Mouse (Mus musculus) stomach, embryonic 15.5 days (tissue): ENCODE data around the gene Mst1. TPM values are rescaled to one million over a fixed set of nuclear protein-coding genes. Genes with fewer than 3 reads are reported as not detected.
A peak's percentile ranks its signal among the peaks of the same experiment; 100 is the strongest.

Source experiments
- ATAC-seq: fragments of 200-750 bp; cut with Nextera tagmentation; 2 replicates; pipeline ENCODE4 v1.8.0; 2017; ENCODE audit warnings: low read depth, moderate number of reproducible peaks, moderate TSS enrichment; ENCODE audit not compliant: insufficient read depth, low FRiP score
- H3K27ac ChIP-seq: fragments of 300-500 bp; sonication (generic); 2 replicates; pipeline ENCODE4 v1.5.1; 2015; ENCODE audit warnings: mild to moderate bottlenecking, inconsistent platforms
- H3K27me3 ChIP-seq: fragments of 300-500 bp; sonication (generic); replicated peaks from 2 replicates; pipeline ENCODE4 v1.6.1; 2015; ENCODE audit warnings: inconsistent platforms
- H3K36me3 ChIP-seq: fragments of 300-500 bp; sonication (generic); 2 replicates; pipeline ENCODE4 v1.6.1; 2015; ENCODE audit warnings: inconsistent platforms
- H3K4me1 ChIP-seq: fragments of 300-500 bp; sonication (generic); 2 replicates; pipeline ENCODE4 v1.6.1; 2015; ENCODE audit warnings: inconsistent platforms
- H3K4me2 ChIP-seq: fragments of 300-500 bp; sonication (generic); 2 replicates; pipeline ENCODE4 v1.6.1; 2015; ENCODE audit warnings: mild to moderate bottlenecking, inconsistent platforms
- H3K4me3 ChIP-seq: fragments of 300-500 bp; sonication (generic); replicated peaks from 2 replicates; pipeline ENCODE4 v1.5.1; 2015; ENCODE audit warnings: inconsistent platforms
- H3K9ac ChIP-seq: fragments of 300-500 bp; sonication (generic); 2 replicates; pipeline ENCODE4 v1.6.1; 2015; ENCODE audit warnings: inconsistent platforms
- H3K9me3 ChIP-seq: fragments of 300-500 bp; sonication (generic); 2 replicates; pipeline ENCODE4 v1.6.1; 2016; ENCODE audit warnings: inconsistent platforms
- WGBS: fragments of 180-500 bp; shearing (Covaris S2); methylation state at CpG from one replicate; pipeline ENCODE4 v1.1.7; 2015; 5-methylcytosine and 5-hydroxymethylcytosine counted together
- polyA plus RNA-seq: library from polyadenylated mRNA; unstranded; fragments of >200 nt; fragmentation: Nextera tagmentation; extraction: Ambion mirVana; gene quantifications from 2 replicates; pipeline ENCODE4 v1.2.1, GENCODE M21; 2015

Gene Mst1
- 5.2 and 7.9 TPM in 2 replicates for polyA plus RNA-seq

DNA sequence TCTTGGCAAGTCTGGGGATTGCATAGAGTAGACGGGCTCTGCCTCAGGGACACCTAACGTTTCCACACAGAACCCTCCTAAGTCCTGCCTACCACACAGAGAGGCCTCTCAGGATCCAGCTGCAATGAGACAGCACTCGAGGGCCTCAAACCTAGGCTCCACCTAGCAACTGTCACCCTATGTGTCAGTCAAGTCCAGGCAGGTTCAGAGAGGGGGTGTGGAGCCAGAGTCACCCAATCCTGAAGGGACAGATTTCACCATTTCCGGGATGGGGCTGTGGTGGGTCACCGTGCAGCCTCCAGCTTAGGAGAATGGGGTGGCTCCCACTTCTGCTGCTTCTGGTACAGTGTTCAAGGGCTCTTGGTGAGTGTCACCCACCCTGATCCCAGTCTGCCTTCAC is at the start of gene Mst1:
TSS of gene Mst1 (plus strand) at position 269 of the 400 bp plus-strand sequence.
- H3K4me1 ChIP-seq: peaks cover 27% of the 10 kb centered on the region
- H3K9me3 ChIP-seq: no peaks in the 10 kb centered on the region
- H3K9ac ChIP-seq: peak within 1 kb of the TSS; percentile 98
- H3K4me2 ChIP-seq: peak within 1 kb of the TSS; percentile 91
- peaks cover 19% of the 10 kb centered on the region for H3K27me3 ChIP-seq
- peak within 1 kb of the TSS; percentile 58 for H3K27ac ChIP-seq
- peak; percentile 77 for ATAC-seq
- 70% methylated on average over 5 of the region's 5 CpGs for WGBS
- H3K4me3 ChIP-seq: peak within 1 kb of the TSS; percentile 95
- H3K36me3 ChIP-seq: peaks cover 6% of the 10 kb centered on the region

DNA sequence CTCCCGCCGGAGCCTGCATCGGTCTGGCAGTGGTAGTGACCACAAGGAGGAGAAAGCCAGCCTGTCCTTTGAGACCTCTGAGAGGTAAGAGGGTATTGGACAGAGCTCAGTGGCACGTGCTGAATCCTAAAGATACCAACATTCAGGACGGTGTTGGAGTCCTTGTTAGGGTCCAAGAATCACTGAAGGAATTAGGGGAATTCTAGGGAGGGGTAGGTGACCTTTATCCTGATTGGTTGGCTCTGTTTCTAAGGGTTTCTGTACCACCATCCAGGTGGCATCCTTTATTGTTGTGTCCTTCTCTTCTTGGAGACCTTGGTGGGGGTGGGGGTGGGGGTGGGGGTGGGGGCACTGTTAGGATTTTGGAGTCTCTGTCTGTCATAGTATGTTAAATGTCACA is 48.1 kb upstream of the Mst1 start:
- Histone ChIP-seq H3K27me3 (no peaks in the 10 kb centered on the region), H3K4me1 (no peaks in the 10 kb centered on the region), H3K27ac (no peak overlapping the region), H3K4me3 (no peak overlapping the region), H3K36me3 (peaks cover 18% of the 10 kb centered on the region), H3K4me2 (no peak overlapping the region), H3K9ac (no peak overlapping the region), H3K9me3 (no peaks in the 10 kb centered on the region)
- no peak for ATAC-seq
- WGBS: 93% methylated on average over 5 of the region's 5 CpGs

DNA sequence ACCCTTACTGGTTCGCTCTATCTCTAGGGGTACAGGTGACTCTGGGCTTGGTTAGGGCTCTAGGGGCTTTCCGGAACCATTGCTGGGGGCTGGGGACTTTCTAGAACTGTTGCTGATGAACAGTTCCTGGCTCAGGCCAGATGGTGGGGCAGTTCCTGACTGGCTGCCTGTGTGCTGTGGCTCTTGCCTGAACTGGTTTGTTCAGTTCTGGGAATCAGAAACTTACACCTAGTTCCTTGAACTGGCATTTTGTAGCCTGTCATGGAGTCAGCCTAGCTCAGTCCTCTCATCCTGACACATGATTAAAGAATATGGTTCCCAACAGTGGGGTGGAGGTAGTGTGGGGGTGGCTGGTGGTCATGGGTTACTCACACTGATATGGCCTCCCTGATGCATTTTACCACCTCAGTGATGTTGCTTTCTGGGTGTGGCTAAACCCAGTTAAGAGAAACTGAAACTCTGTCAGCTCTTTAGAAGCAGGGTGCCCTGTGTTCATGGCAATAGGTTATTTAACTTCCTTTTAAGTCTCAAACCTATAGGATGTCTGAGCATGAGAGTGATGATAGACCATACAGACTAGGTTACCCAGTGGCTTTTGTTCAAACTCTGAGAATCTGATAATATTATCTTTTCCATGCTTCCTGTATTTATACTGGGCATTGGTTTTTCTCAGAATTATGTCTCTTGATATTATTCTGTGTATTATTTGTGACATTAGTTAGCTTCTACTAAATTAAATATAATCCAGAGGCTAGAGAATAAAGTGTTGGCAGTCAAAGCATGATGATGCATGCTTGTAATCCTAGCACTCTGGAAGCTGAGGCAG is 44.7 kb upstream of the Mst1 start:
- H3K4me2 ChIP-seq: no peak overlapping the region
- ATAC-seq: peak; percentile 66
- H3K9ac ChIP-seq: no peak overlapping the region
- H3K27ac ChIP-seq: no peak overlapping the region; the same call in 1 of the 2 replicates
- H3K9me3 ChIP-seq: no peaks in the 10 kb centered on the region
- H3K27me3 ChIP-seq: no peaks in the 10 kb centered on the region
- H3K36me3 ChIP-seq: peaks cover 23% of the 10 kb centered on the region
- no peak overlapping the region for H3K4me3 ChIP-seq
- 91% methylated on average over 2 of the region's 2 CpGs for WGBS
- no peaks in the 10 kb centered on the region for H3K4me1 ChIP-seq

DNA sequence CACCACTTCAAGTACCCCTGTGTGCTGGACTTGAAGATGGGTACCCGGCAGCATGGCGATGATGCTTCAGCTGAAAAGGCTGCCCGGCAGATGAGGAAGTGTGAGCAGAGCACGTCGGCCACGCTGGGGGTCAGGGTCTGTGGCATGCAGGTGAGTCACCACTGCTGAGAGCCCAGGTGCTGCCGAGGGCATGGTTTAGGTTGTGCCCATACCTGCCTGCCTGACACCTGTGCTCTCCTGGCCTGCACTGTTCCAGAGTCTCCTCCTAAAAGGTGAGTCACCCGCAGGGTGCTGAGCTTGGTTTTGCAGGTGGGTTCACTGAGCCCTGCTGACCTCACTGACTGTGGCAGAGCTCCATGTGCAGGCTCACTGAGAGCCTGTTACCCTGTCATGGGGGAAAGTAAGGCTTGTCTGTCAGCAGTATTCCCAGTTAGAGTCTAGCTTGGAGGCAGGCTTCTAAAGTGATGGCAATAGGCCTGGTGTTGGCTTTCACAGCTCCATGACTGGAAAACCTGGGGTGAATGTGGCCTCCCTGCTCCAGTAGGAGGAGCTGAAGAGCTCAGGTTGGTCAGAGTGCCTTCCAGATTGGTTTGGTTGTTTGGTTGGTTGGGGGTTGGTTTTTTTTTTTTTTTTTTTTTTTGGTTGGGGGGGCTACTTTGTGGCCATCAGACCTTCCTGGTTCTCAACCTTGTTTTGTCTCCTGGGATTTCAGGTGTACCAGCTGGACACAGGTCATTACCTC is 35.3 kb upstream of the Mst1 start:
- Histone ChIP-seq H3K9me3 (no peaks in the 10 kb centered on the region), H3K4me1 (peaks cover 16% of the 10 kb centered on the region), H3K36me3 (peaks cover 48% of the 10 kb centered on the region), H3K27me3 (no peaks in the 10 kb centered on the region), H3K4me2 (no peak overlapping the region), H3K27ac (no peak overlapping the region), H3K4me3 (no peak overlapping the region), H3K9ac (no peak overlapping the region)
- ATAC-seq: no peak
- WGBS: 95% methylated on average over 8 of the region's 8 CpGs

DNA sequence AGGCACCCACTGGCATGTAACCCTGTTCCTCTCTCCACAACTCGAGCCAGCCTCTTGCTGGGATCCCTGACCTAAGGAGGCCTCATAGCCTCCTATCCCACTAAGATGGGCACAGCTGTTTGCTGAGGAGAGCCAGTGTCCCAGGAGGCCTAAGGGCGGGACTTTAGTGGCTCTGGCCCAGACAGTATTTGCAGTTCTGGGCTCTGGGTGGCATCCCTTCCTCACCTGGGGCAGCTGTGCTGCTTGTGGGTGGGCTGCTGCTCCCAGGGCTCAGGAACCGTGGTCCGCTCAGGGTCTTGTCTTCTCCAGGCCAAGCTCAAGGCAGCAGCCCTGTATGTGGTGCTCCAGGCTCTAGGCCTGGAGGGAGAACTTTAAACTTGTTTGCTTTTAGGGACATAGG is 33.7 kb upstream of the Mst1 start:
- no peak for ATAC-seq
- H3K27me3 ChIP-seq: no peaks in the 10 kb centered on the region
- WGBS: 84% methylated on average over 4 of the region's 4 CpGs
- H3K4me2 ChIP-seq: no peak overlapping the region
- no peaks in the 10 kb centered on the region for H3K9me3 ChIP-seq
- peaks cover 41% of the 10 kb centered on the region for H3K36me3 ChIP-seq
- peaks cover 18% of the 10 kb centered on the region for H3K4me1 ChIP-seq
- no peak overlapping the region for H3K9ac ChIP-seq
- no peak overlapping the region for H3K4me3 ChIP-seq
- no peak overlapping the region for H3K27ac ChIP-seq

DNA sequence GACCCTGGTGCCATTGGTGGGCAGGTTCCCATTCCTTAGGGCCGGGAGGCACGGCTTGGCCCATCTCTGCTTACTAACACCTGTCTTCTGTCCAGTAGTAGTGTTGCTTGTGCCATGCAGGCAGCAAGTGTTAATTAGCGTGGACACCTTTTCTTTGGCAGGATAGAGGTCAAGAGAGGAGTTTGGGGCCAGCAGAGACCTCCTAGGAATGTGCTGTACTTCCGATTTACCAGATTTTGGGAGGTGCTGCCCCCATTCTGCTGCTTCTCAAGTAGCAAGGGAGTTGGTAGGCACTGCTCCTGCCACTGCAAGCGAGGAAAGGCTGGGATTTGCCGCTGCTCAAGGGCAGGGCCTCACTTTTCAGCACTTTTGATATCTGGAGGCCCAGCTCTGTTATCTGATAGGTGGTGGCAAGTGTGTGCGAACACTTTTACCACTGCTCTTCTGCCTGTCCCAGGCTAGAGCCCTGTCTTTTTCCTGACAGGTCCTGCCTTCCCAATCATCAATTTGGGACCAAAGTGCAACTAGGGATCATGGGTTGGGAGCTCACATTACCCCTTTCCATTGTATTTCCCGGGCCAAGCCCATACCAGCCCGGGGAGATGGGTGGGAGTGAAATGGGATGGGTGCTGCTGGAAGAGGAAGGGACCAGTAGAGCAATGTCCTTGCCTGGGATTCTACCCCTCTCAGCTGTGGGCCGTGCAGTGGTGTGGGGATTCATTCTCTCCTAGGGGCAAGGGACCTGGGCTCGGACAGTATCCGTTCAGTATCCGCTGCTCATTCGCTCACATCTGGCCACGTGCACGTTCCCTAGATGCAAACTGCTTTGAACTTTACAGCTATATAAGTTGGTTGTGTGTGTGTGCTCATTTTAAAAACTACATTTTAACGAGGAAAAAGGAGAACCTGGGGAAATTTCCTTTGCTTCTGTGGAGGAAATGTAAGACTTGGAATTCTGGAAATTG is 32.4 kb upstream of the Mst1 start:
- peak overlapping the region; percentile 76 for H3K27ac ChIP-seq
- no peaks in the 10 kb centered on the region for H3K9me3 ChIP-seq
- peaks cover 25% of the 10 kb centered on the region for H3K4me1 ChIP-seq
- H3K4me2 ChIP-seq: peak overlapping the region; percentile 70
- peaks cover 37% of the 10 kb centered on the region for H3K36me3 ChIP-seq
- no peak for ATAC-seq
- no peaks in the 10 kb centered on the region for H3K27me3 ChIP-seq
- peak overlapping the region; percentile 66 for H3K4me3 ChIP-seq
- peak overlapping the region; percentile 1; the same call in 1 of the 2 replicates for H3K9ac ChIP-seq
- WGBS: 46% methylated on average over 17 of the region's 17 CpGs

DNA sequence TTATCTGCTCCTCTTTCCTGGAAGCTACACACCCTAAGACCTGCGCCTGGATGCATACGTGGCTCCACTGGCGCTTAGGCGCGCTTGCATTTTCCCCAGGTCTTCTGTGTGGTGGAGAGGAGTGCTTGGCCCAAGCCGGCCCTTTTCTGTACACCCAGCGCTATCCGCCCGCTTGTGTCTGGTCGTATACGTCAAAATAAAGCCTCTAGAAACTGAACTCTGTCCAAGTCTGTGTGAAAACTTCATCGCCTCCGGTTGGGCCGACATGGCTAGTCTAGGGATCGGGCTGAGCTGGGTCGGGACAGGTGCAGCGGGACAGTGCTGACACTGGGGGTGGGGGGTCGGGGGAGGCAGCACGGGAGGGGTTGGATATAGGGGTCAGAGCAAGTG is 31.7 kb upstream of the Mst1 start:
- Histone ChIP-seq H3K4me3 (peak overlapping the region; percentile 66), H3K27me3 (no peaks in the 10 kb centered on the region), H3K27ac (peak overlapping the region; percentile 76), H3K4me2 (peak overlapping the region; percentile 70), H3K9me3 (no peaks in the 10 kb centered on the region), H3K9ac (peak overlapping the region; percentile 1; the same call in 1 of the 2 replicates), H3K4me1 (peaks cover 31% of the 10 kb centered on the region), H3K36me3 (peaks cover 32% of the 10 kb centered on the region)
- under 1% methylated on average over 19 of the region's 19 CpGs for WGBS
- 0 out of 2 replicates have a peak, but pooled peaks have one; percentile 1 for ATAC-seq

DNA sequence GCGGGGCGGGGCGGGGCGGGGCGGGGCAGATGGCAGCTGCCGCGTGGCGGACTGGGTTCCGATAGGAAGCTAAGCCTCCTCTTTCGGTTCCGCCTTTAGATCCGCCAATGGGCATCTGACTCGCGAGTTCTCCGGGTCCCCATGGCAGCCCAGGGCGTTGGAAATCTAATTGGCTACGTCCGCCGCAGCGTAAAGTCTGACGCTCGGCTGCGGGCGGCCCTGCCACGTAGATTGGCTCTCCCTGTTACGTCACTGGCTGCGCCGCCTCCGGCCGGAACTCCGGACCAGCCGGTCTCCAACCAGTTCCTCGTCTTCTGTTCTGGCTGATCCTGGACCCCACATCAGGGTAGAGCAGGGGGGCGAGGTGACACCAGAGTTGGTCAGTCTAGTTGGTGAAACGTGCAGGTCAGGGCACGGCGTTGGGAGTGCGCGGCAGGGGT is 31.2 kb upstream of the Mst1 start, which contains the start of gene Gmppb:
TSS of gene Gmppb (plus strand) at position 227 of the 440 bp plus-strand sequence.
- peak within 1 kb of the TSS; percentile 81 for H3K27ac ChIP-seq
- peaks cover 33% of the 10 kb centered on the region for H3K4me1 ChIP-seq
- H3K36me3 ChIP-seq: peaks cover 32% of the 10 kb centered on the region
- peak within 1 kb of the TSS; percentile 66 for H3K4me3 ChIP-seq
- ATAC-seq: peak; percentile 93
- peak within 1 kb of the TSS; percentile 68 for H3K9ac ChIP-seq
- H3K4me2 ChIP-seq: peak within 1 kb of the TSS; percentile 81
- 0% methylated on average over 35 of the region's 39 CpGs for WGBS
- H3K9me3 ChIP-seq: no peaks in the 10 kb centered on the region
- no peaks in the 10 kb centered on the region for H3K27me3 ChIP-seq

DNA sequence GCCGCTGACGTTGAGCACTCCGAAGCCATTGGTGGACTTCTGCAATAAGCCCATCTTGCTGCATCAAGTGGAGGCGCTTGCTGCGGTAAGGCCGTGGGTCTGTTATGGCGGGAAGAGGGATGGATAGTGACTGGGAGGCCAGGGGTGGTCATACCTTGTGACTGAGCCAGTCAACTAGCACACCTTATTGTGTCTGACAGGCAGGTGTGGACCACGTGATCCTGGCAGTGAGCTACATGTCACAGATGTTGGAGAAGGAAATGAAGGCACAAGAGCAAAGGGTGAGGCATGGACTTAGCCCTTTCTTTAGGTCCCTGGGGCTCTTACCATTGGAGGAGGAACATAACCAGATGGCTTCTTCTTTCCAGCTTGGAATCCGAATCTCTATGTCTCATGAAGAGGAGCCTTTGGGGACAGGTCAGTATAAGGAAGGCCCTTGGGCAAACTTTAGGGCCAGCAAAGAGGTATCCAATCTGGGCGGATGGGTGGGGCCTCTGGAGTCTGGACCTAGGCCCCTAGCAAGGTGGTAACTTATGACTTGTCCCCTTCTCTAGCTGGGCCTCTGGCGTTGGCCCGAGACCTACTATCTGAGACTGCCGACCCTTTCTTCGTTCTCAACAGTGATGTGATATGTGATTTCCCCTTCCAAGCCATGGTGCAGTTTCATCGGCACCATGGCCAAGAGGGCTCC is 30.5 kb upstream of the Mst1 start:
- Histone ChIP-seq H3K4me2 (peak overlapping the region; percentile 81), H3K4me1 (peaks cover 33% of the 10 kb centered on the region), H3K27ac (peak overlapping the region; percentile 81), H3K9ac (peak overlapping the region; percentile 68), H3K36me3 (peaks cover 29% of the 10 kb centered on the region), H3K4me3 (peak overlapping the region; percentile 66), H3K9me3 (no peaks in the 10 kb centered on the region), H3K27me3 (no peaks in the 10 kb centered on the region)
- 40% methylated on average over 15 of the region's 15 CpGs for WGBS
- no peak for ATAC-seq

DNA sequence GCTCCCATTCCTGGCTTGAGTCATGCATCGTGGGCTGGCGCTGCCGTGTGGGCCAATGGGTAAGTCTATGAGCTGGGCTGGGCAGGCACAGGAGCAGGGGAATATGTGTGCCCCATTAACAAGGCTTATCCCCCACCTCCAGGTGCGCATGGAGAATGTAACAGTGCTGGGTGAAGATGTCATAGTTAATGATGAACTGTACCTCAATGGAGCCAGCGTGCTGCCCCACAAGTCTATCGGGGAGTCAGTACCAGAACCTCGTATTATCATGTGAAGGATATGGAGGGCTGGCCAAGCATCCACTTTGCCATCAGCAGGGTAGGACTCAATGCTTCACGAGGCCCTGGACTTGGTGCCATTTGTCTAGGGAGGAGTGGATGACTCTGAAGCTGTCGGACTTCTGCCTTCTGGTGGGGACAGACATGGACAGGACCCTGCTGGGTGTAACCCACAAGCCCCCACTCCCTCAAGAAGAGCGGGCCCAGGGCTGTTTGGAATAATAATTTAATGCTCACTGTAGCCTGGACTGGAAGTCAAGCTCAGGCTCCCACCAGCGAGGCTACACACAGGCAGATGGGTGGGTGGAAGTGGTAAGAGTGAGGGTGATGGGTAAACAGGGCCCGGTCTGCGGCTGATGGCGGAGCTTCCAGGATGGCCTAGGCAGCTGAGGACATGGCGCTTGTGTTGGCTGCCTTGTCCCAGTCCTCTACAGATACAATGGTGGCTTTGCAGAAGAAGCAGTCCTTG is 28.9 kb upstream of the Mst1 start:
- H3K36me3 ChIP-seq: peaks cover 21% of the 10 kb centered on the region
- no peak overlapping the region for H3K9ac ChIP-seq
- no peak overlapping the region for H3K27ac ChIP-seq
- ATAC-seq: no peak
- H3K4me3 ChIP-seq: no peak overlapping the region
- H3K9me3 ChIP-seq: no peaks in the 10 kb centered on the region
- H3K27me3 ChIP-seq: no peaks in the 10 kb centered on the region
- H3K4me1 ChIP-seq: peaks cover 33% of the 10 kb centered on the region
- 93% methylated on average over 15 of the region's 15 CpGs for WGBS
- no peak overlapping the region for H3K4me2 ChIP-seq
